Mouse (Mus musculus): Measurements from ENCODE around the gene Slc38a1.

GRCm38 (mm10) chr15:96593866-96594265 lies 48.8 kb downstream of the Slc38a1 start:
- TF ChIP-seq CTCF (IDR thresholded peaks at IDR 0.05; ENCODE audit: low read depth) (no peak), EP300 (IDR thresholded peaks at IDR 0.05; ENCODE audit: low read depth) (no peak)

Data from heart, postnatal 0 days (tissue).